Mouse (Mus musculus) thymus, postnatal 25 days (tissue): ENCODE measurements around the gene Ostc.
A peak's percentile ranks its signal among the peaks of the same experiment; 100 is the strongest.

ENCODE experiments used
- DNase-seq: peaks from one replicate; pipeline ENCODE4 v3.0.0; 2022

Ostc gene

GRCm38 (mm10) chr3:130708529-130708928 is 715 bp downstream of the Ostc start:
- DNase-seq: no peak

GRCm38 (mm10) chr3:130702289-130702688 is 7.0 kb downstream of the Ostc start:
- DNase-seq: no peak

DNA sequence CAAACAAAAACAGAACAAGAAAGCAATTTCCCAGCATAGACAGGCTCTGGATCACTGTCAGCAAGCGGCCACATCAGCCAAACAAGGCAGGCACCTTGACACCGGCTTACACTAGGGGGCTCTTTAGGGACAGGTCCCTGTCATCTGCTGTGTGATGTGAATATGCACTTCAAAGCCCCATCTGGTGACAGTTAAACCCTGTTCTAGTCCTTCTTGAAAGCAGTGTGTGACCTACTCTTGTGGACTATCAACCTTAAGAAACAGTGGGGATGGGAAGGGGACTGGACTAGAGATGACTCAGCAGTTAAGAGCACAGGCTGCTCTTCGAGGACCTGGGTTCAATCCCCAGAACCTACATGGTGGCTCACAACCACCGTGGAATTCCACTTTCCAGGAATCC is 11.6 kb downstream of the Ostc start:
- peak; percentile 12 for DNase-seq

- DNase-seq: no peak
These were observed 14.5 kb downstream of the Ostc start for GRCm38 (mm10) chr3:130694705-130695104.

GRCm38 (mm10) chr3:130694041-130694593 is 15.1 kb downstream of the Ostc start:
- no peak for DNase-seq

- no peak for DNase-seq
These were observed 17.6 kb downstream of the Ostc start for GRCm38 (mm10) chr3:130691596-130692170.

- peak; percentile 58 for DNase-seq
These were observed 18.2 kb downstream of the Ostc start for GRCm38 (mm10) chr3:130690834-130691595.

DNA sequence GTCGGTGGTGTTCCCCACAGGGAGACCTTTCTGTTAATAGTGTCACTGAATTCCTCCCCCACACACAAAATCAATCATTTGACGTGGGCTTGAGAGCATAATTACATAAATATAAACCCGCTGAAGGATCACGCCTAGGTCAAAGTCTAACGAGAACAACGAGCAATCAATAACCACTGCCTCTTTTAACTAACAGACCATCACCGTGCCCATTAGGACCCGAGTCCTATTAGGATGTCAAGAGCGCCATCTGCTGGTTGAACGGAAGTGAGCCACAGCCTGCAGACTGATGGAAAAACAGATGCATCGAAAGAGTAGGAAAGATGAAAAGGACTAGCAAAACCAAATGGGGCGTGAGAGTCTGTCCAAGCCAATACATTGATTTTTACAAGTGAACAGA is 19.6 kb downstream of the Ostc start:
- DNase-seq: peak; percentile 47

GRCm38 (mm10) chr3:130687051-130687450 is 22.2 kb downstream of the Ostc start:
- no peak for DNase-seq

DNA sequence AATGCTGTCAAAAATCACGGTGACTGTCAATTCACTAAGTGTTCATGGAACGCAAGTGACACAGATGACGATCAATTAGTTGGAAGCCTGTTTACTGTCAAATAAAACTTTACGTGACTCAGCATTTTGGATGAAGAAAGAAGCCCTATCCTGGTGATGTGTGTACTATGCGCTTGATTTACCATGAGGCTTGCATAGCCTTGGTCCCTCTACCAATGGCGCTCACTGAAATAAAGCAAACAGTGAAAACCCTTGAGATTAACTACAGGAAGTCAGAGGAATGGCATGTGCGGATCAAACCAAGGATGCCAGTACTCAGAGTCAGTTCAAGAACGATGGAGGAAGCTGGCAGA is 24.3 kb downstream of the Ostc start:
- DNase-seq: no peak

DNA sequence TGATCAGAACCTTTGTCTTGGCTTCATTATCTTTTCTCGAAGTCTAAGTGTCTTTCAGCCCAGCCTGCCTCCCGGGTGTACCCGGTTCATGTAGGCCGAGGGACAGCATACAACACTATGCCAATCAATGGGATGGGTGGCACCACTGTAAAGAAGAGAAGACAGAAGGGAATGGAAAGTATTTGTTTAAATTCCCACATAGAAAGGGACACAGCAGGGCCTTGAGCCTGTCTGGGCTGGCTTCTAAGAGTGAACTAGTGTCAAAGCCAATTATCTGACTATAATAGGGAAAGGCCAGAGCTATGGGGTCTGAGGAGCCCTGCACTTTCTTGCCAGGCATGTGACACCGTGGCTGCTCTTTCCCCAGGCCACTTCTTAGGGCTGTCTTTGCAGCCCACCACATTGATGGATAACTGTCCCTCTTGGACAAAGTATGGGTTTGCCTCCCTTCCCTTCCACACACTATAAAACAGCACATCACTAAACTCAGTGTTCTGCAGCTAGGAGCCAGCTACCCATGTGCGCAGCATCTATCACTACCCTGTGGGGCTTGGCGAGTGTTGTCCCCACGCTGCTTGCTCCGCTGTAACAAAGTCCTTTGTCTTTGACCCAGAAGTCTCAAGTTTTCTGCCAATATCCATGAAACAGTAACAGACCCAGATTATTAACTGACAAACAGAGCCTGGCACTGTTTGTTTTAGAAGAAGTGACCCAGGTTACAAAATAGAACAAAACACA is 24.8 kb downstream of the Ostc start:
- no peak for DNase-seq

DNA sequence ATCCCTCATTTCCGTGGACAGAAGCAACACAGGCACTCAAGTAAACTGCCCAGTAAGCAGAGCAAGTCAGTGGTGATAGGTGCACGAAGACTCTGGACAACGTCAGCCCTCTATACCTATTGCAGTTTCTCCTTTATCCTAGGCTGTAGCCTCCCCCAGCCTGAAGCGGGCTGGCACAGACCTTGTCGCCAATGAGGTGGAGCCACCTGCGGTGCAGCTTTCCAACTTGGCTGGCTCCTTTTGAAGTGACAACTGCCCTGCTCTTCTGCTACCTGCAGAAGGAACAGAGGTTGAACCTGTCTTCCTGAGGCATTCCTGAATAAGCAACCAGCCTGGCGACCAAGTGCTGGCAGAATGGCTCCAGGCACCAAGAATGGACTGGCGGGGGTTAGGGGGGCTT is 25.4 kb downstream of the Ostc start:
- DNase-seq: no peak

GRCm38 (mm10) chr3:130682183-130682582 is 27.1 kb downstream of the Ostc start:
- DNase-seq: no peak

DNA sequence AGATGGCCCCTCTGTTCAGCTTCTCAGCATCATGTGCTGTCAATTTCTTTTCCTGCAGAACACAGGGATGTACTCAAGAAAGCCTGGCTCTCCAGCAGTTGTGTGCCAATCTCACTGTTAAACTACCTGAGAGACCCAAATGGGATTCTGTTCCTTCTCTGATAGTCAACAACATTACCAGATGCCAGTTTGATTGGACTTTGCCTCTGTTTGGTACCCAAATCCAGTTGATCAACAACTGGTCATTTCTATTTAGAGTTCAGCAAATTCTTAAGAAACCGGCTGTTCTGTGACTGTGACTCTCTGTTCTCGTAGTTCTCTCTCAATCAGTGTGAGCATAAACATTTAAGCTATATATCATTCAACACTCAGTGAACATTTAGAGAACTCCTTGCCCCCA is 28.0 kb downstream of the Ostc start:
- DNase-seq: no peak

DNA sequence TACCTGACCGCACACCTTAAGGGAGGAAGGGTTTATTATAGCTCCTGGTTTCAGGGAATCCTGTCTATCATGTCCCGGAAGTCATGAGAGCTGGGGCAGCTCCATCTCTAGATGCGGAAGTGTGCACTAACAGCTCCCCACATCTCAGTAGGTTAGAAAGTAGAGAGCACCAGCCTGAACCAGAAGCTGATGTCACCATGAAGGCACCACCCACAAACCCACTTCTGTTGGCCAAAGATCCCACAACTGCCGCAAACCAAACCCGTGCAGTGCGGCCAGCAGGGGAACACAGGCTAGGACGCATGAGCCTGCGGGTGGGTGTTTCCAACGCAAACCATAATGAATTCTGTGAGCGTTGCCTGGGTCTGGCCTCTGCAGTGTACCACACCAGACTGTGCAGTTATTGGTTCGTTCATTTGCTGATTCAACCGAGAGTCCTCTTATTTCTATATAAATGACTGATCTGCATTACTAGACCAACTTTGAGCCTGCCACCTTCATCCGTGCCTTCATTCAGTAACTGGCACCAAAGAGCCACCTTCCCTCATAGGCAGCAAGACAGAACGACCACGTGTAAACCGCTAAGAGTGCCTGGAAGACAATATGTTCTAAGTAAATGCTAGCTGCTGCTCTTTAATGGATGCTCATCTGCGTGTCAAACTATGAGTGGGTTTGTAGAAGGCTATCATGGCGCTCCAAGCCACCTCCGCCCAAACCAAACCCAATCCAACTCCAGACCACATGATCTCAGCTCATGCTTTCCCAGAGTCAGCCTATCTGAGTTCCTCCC is 31.4 kb downstream of the Ostc start:
- no peak for DNase-seq

DNA sequence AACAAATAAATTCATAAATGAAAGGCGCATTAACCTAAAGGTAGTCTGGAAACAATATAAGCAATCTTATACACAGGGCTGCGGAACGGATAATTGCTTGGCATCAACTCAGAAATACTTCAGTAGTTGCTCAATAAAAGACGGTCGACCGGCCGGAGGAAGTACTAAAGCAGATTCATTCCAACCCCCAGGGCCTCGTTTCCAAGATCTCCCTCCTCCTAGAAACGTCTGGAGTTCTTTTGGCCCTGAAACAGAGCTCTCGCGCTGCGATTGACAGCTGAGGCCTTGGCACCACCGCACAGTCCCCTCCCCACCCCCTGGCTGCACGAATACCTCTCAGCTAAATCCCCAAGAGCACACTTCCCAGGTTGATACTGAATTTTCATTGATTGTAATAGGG is 38.0 kb downstream of the Ostc start:
- no peak for DNase-seq

GRCm38 (mm10) chr3:130662496-130662895 is 46.7 kb downstream of the Ostc start:
- no peak for DNase-seq

- DNase-seq: no peak
These were observed 48.6 kb downstream of the Ostc start for GRCm38 (mm10) chr3:130660619-130661018.

- no peak for DNase-seq
These were observed 59.7 kb downstream of the Ostc start for GRCm38 (mm10) chr3:130649569-130649968.

DNA sequence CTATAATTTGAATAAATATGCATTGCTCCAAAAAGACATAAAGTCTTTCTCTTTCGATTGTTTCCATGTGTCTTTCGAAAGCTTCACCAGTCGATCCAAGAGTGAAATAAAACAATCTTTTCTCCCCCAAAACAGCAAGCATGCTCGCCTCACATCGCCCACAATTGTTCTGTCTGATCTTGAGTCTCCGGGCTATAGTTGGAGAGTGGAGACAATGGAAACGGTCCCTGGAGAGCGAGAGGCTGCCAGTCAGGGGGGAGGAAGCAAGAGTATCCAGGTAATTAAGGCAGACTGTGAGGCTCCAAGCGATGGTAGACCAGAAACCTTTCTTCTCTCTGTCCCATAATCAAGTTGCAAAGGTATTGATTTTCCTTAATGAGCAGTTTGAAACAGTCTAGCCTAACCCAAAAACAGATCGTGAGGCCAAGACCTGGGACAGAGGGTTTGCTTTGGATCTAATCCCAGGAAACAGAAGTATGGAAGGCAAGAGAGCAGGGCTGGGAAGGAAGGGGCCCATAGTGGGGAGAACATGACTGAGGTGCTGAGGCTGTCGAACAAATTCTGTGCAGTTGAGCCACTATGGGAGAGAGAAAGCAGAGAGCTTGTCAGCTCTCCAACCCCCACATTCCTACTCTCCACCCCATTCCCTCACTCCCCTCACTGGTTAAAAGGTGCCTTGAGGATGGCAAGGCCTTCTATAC is 63.0 kb downstream of the Ostc start:
- DNase-seq: no peak
